Mouse (Mus musculus) kidney, embryonic 15.5 days (tissue): ENCODE measurements around the gene Btg3. TPM values are rescaled to one million over a fixed set of nuclear protein-coding genes. Genes with fewer than 3 reads are reported as not detected.
"Not testable (repeated sequence)": the region's sequence is repeated elsewhere in the genome, so short reads cannot be mapped to it uniquely, and the experiment has no call there.

Experiments used
- ATAC-seq: fragments of 200-750 bp; cut with Nextera tagmentation; replicated peaks from 2 replicates; pipeline ENCODE4 v1.8.0; 2017; ENCODE audit warnings: moderate TSS enrichment; ENCODE audit not compliant: low FRiP score
- H3K27ac ChIP-seq: fragments of 300-500 bp; sonication (generic); 2 replicates; pipeline ENCODE4 v1.5.1; 2015; ENCODE audit warnings: mild to moderate bottlenecking, inconsistent platforms
- H3K27me3 ChIP-seq: fragments of 300-500 bp; sonication (generic); 2 replicates; pipeline ENCODE4 v1.6.1; 2015; ENCODE audit warnings: inconsistent platforms
- H3K36me3 ChIP-seq: fragments of 300-500 bp; sonication (generic); 2 replicates; pipeline ENCODE4 v1.6.1; 2015; ENCODE audit warnings: inconsistent platforms
- H3K4me1 ChIP-seq: fragments of 300-500 bp; sonication (generic); 2 replicates; pipeline ENCODE4 v1.6.1; 2015; ENCODE audit warnings: inconsistent platforms
- H3K4me2 ChIP-seq: fragments of 300-500 bp; sonication (generic); 2 replicates; pipeline ENCODE4 v1.6.1; 2015; ENCODE audit warnings: moderate library complexity, mild to moderate bottlenecking, inconsistent platforms
- H3K4me3 ChIP-seq: fragments of 300-500 bp; sonication (generic); replicated peaks from 2 replicates; pipeline ENCODE4 v1.5.1; 2015; ENCODE audit warnings: mild to moderate bottlenecking, inconsistent platforms
- H3K9ac ChIP-seq: fragments of 300-500 bp; sonication (generic); 2 replicates; pipeline ENCODE4 v1.6.1; 2015; ENCODE audit warnings: mild to moderate bottlenecking, inconsistent platforms
- H3K9me3 ChIP-seq: fragments of 300-500 bp; sonication (generic); replicated peaks from 2 replicates; pipeline ENCODE4 v1.6.1; 2016; ENCODE audit warnings: inconsistent platforms
- WGBS: fragments of 180-500 bp; shearing (Covaris S2); methylation state at CpG from one replicate; pipeline ENCODE4 v1.1.7; 2015; ENCODE audit warnings: mixed read lengths; 5-methylcytosine and 5-hydroxymethylcytosine counted together
- polyA plus RNA-seq: library from polyadenylated mRNA; unstranded; fragments of >200 nt; fragmentation: Nextera tagmentation; extraction: Ambion mirVana; gene quantifications from 2 replicates; pipeline ENCODE4 v1.2.1, GENCODE M21; 2015

Gene Btg3
- polyA plus RNA-seq, 1 experiment from 2014 or later = 52.0 TPM

DNA sequence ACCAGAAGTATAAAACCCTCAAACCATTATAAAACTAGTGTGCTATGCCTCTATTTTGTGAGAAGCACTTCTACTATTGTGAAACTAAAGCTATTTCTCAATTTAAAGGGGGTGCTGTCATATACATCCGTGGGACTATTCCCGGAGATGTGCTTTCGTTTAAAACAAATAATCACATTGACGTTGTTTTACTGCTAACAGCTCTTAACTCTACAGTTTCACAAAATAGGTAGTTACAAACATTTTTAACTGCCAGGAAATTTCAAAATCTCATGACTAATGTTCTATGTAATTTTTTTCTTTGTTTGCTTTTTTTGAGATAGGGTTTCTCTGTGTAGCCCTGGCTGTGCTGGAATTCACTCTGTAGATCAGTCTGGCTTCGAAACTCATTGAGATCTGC is 1.5 kb upstream of the Btg3 start:
- no peaks in the 10 kb centered on the region for H3K9me3 ChIP-seq
- no peak overlapping the region for H3K4me3 ChIP-seq
- H3K36me3 ChIP-seq = no peaks in the 10 kb centered on the region
- H3K27ac ChIP-seq = no peak overlapping the region
- ATAC-seq = no peak
- no peak overlapping the region for H3K4me2 ChIP-seq
- H3K9ac ChIP-seq = no peak overlapping the region
- H3K27me3 ChIP-seq = no peaks in the 10 kb centered on the region
- WGBS = 83% methylated on average over 5 of the region's 5 CpGs
- H3K4me1 ChIP-seq = peaks cover 17% of the 10 kb centered on the region

DNA sequence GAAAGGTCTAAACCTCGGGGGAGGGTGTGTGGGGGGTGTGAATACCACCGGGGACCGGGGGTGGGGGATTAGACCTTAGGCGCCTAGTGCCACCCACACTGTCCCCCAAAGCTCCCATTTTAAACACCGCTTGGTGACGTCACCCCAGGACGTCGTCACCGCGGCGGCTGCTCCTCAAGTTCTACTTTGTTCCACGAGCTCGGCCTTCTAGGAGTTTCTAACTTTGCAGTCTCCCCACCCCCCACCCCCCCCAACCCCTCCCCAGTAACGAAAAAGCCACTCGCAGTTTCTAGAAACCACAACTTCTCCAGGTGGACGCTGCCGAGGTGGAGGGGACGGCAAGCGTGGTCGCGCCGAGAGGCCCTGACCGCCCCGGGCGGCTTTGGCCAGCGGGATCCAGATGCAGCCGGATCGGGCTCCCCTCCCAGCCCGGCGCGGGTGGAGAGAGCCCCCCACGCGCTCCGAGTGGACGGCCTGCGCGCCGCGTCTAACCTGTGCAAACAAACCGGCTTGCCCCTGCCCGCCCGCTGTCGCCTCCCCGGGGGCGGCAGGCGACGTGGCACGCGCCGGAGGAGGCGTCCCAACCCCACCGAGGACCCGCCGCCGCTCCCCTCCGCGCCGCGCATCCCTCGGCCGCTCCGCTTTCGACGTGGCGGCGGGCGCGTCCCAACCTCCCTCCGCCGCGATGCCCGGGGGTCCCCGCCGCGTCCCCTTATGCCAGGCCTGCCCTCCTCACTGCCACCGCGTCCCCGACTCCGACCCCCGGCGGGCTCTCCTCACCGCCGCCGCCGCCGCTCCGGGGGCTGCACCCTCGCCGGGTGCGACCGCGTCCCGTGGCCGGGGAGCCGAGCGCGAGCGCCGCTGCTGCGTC is 936 bp downstream of the Btg3 start:
- ATAC-seq = peak; percentile 76
- under 1% methylated on average over 94 of the region's 100 CpGs for WGBS
- Histone ChIP-seq H3K27ac (peak overlapping the region; percentile 85), H3K4me1 (peaks cover 17% of the 10 kb centered on the region), H3K4me2 (peak overlapping the region; percentile 87), H3K9me3 (no peaks in the 10 kb centered on the region), H3K9ac (peak overlapping the region; percentile 93), H3K4me3 (peak overlapping the region; percentile 94), H3K27me3 (no peaks in the 10 kb centered on the region), H3K36me3 (peaks cover 16% of the 10 kb centered on the region)

DNA sequence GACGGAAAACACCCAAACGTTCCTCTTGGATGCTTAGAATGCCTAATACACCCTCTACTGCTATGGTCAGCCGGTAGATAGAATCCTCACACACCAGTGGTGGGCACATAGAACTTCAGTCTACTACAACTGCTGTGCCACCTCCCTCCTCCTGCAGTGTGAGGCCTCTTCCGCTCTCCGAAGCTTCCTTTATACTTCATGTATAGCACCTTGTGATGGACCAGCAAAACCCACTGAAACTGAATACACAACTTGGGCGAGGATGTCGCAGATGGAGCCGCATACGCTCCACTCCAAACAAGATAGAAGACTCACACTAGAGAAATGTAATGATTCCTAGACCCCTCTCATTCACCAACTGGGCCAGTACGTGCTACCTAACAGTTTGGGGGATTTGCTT is 1.8 kb downstream of the Btg3 start:
- no peak overlapping the region for H3K9ac ChIP-seq
- peaks cover 21% of the 10 kb centered on the region for H3K36me3 ChIP-seq
- ATAC-seq = no peak
- H3K9me3 ChIP-seq = no peaks in the 10 kb centered on the region
- H3K4me1 ChIP-seq = peaks cover 17% of the 10 kb centered on the region
- peak overlapping the region; percentile 87 for H3K4me2 ChIP-seq
- peak overlapping the region; percentile 94 for H3K4me3 ChIP-seq
- 50% methylated on average over 10 of the region's 10 CpGs for WGBS
- no peak overlapping the region for H3K27ac ChIP-seq
- no peaks in the 10 kb centered on the region for H3K27me3 ChIP-seq

DNA sequence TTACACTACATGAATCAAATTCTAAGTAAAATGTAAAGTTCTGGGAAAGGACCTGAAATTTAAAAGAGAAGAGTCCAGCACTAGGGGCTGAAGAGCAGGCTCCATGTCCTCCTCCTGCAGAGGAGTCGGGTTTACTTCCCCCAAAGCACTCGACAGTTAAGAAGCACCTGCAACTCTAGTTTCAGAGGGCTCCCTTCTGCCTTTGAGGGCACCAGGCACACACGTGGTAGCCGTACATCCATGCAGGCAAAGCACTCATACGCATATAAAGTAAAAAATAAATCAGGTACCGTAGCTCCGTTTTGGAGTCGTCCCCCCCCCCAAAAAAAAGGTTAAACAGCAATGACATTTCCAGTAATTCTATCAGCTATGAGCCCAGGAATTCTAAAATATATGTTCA is 3.2 kb downstream of the Btg3 start:
- H3K4me2 ChIP-seq = no peak overlapping the region
- H3K4me1 ChIP-seq = peaks cover 17% of the 10 kb centered on the region
- ATAC-seq = no peak
- no peak overlapping the region for H3K27ac ChIP-seq
- no peak overlapping the region for H3K4me3 ChIP-seq
- H3K9me3 ChIP-seq = no peaks in the 10 kb centered on the region
- no peak overlapping the region for H3K9ac ChIP-seq
- H3K36me3 ChIP-seq = peaks cover 31% of the 10 kb centered on the region
- no peaks in the 10 kb centered on the region for H3K27me3 ChIP-seq
- WGBS = 67% methylated on average over 8 of the region's 8 CpGs

DNA sequence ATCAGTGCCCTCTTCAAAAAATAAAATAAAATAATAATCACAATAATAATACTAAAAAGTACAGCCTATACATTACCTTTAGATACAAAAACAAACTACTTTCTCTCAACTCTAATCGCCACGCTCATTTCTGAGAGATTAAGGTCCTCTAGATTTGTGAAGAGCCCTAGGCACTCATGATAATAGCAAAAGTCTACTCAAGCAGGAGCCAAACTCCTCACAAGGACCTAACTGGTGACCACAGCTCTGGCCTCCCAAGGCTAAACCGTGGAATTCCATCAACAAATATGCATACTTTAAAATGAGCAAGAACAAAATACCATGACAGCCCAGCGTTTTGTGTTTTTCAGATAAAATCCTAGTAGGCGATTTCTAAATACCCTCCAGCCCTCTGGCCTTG is 4.2 kb downstream of the Btg3 start:
- H3K4me1 ChIP-seq = peaks cover 17% of the 10 kb centered on the region
- no peak overlapping the region for H3K4me2 ChIP-seq
- no peak overlapping the region for H3K9ac ChIP-seq
- 84% methylated on average over 5 of the region's 5 CpGs for WGBS
- no peaks in the 10 kb centered on the region for H3K9me3 ChIP-seq
- no peaks in the 10 kb centered on the region for H3K27me3 ChIP-seq
- H3K27ac ChIP-seq = no peak overlapping the region
- peaks cover 38% of the 10 kb centered on the region for H3K36me3 ChIP-seq
- H3K4me3 ChIP-seq = no peak overlapping the region
- ATAC-seq = no peak

DNA sequence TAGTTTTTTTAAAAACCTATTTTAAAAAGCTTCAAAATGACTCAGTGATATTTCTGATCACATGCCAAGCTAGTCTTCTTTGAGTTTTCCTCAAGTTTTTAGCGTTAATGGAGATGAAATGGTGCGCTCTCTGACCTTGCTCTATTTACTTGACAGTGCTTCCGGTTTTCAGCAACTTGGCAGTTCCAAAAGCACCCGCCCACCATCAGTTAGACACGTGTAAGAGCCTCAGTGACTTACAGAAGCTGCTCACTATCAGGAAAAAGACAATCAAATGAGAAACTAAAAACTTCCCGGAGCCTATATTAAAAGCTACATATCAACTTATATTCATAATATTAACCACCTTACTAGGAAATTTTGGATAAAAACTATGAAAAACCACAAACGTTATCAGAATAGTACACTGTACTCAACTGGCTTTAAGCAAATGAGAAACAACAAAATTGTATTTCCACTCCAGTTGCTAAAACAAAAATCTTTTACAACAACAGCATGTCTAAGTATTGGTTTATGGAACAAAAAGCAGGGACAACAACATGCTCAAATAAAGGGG is 5.4 kb downstream of the Btg3 start:
- 67% methylated on average over 7 of the region's 7 CpGs for WGBS
- Histone ChIP-seq H3K27me3 (no peaks in the 10 kb centered on the region), H3K4me1 (peaks cover 11% of the 10 kb centered on the region), H3K9ac (no peak overlapping the region), H3K9me3 (no peaks in the 10 kb centered on the region), H3K4me3 (no peak overlapping the region), H3K36me3 (peaks cover 48% of the 10 kb centered on the region), H3K27ac (no peak overlapping the region), H3K4me2 (no peak overlapping the region)
- ATAC-seq = no peak

DNA sequence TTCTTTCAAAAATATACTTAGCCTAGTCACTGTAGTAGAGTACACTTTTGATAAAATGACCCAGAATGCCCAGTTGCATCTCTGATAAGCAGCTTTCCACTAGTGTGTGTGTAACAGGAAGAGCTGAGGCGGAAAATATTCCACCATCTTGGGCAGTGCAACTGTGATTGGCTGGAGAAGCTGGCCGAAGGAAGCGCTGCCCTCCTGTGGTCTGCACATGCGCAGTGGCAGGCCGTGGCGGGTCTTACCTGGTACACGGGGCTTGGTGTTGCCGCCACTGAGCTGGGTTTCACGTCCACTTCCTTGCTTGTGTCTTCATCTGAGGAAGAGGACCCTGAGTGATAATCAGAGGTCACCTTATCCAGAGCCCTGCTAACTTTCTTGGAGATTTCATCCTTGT is 12.4 kb downstream of the Btg3 start:
- not testable (repeated sequence) for H3K4me2 ChIP-seq, H3K27ac ChIP-seq, H3K27me3 ChIP-seq, H3K4me1 ChIP-seq, H3K4me3 ChIP-seq, ATAC-seq, H3K9ac ChIP-seq, H3K9me3 ChIP-seq
- peaks cover 69% of the 10 kb centered on the region for H3K36me3 ChIP-seq
- WGBS = 94% methylated on average over 9 of the region's 9 CpGs

DNA sequence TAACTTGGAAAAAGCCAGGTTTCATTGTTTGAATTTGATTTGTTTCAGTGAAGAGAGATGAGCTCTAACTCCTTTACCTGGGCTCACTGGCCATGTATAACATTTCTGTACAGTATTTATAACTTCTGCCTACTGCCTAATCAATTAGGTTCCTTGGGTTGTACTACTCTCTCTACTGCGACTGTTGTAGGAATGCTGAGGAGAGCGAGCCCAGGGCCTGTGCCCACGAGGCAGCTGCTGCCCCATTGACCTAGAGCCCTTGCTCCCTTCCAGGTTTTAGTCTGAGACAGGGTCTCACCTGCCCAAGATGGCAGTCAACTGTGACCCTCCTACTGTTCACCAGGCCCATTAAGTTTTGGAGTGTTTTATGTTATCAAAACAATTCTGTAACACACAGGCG is 15.5 kb downstream of the Btg3 start:
- peaks cover 64% of the 10 kb centered on the region for H3K36me3 ChIP-seq
- no peaks in the 10 kb centered on the region for H3K27me3 ChIP-seq
- 59% methylated on average over 4 of the region's 4 CpGs for WGBS
- no peak overlapping the region for H3K27ac ChIP-seq
- no peaks in the 10 kb centered on the region for H3K4me1 ChIP-seq
- no peak overlapping the region for H3K4me3 ChIP-seq
- H3K4me2 ChIP-seq = no peak overlapping the region
- no peak overlapping the region for H3K9ac ChIP-seq
- H3K9me3 ChIP-seq = no peaks in the 10 kb centered on the region
- ATAC-seq = no peak

DNA sequence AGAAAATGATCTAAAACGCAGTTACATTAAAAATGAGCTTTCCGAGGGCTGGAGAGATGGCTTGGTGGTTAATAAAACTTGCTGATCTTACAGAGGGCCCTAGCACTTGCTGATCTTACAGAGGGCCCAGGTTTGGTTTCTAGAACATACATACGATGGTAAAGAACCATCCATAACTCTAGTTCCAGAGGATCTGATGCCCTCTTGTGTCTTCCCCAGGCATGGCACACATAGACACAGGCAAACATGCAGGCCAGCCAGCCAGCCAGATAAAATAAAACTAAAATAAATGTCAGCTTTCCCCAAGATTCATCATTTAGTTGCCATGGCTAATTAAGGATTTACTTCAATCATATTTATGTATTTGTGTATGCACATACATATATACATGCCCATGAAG is 19.2 kb downstream of the Btg3 start:
- no peaks in the 10 kb centered on the region for H3K4me1 ChIP-seq
- no peak overlapping the region for H3K4me3 ChIP-seq
- no peaks in the 10 kb centered on the region for H3K9me3 ChIP-seq
- no peaks in the 10 kb centered on the region for H3K27me3 ChIP-seq
- ATAC-seq = no peak
- H3K4me2 ChIP-seq = no peak overlapping the region
- peaks cover 38% of the 10 kb centered on the region for H3K36me3 ChIP-seq
- no peak overlapping the region for H3K27ac ChIP-seq
- over 99% methylated on average over 3 of the region's 3 CpGs for whole genome bisulfite sequencing
- no peak overlapping the region for H3K9ac ChIP-seq

DNA sequence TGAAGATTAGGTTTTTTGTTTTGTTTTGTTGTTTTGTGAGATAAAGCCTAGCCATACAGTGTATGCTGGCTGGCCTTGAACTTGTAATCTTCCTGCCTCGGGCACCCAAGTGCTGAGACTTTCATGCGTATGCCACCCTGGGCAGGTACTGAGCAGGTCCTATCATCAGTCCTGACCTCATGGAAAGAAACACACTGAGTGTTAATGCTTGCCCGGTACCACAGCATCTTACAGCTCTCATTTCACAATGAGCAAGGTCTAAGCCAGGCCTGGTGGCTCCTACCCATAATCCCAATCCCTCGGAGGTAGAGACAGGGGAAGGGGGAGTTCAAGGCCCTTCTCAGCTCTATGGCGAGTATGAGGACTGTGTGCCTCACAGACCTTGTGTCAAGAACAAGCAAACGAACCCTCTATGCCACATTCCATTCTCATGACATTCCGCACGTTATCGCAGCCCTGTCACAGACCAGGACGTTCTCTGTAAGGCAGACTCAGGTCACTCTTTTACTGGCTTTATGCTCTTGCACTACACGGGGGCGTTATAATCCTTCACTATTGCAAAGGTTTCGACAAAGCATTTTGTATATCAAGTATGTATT is 29.6 kb downstream of the Btg3 start:
- Histone ChIP-seq H3K9me3 (no peaks in the 10 kb centered on the region), H3K4me1 (0 out of 2 replicates have a peak, but pooled peaks cover 4% of the 10 kb centered on the region), H3K4me2 (no peak overlapping the region), H3K27me3 (no peaks in the 10 kb centered on the region), H3K9ac (no peak overlapping the region), H3K27ac (0 out of 2 replicates have a peak overlapping the region, but pooled peaks have one; percentile 6), H3K36me3 (peaks cover 9% of the 10 kb centered on the region), H3K4me3 (no peak overlapping the region)
- WGBS = 82% methylated on average over 13 of the region's 13 CpGs
- ATAC-seq = peak; percentile 43; the same call in 1 of the 2 replicates

DNA sequence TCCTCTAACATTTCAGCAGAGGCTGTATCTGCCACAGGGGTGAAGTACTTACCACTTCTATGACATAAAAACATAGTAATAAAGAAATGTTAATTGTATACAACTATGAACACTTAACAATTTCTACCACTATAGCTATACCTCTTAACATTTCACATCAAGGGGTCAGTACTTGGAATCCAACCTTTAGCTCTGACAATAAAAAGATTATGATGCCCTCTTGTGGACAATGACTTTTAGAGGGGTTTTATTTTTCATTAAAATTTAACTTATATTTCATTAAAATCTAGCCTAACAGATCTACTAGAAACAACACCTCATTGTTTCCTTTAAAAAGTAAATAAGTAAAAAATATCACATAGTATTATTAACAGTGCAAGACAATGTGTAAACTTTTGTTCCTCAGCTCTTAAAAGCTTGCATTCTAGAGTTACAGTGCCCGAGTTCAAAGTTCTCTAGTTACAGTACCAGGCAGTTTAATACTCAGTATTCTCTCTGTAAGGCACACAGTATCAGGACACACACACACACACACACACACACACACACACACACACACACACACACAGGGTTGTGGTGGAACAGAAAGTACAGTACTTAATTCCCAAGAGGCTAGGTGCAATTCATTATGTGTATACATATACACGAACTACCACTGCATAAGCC is 30.2 kb downstream of the Btg3 start:
- Histone ChIP-seq H3K36me3 (peaks cover 9% of the 10 kb centered on the region), H3K27me3 (no peaks in the 10 kb centered on the region), H3K4me1 (0 out of 2 replicates have a peak, but pooled peaks cover 4% of the 10 kb centered on the region), H3K27ac (no peak overlapping the region), H3K4me2 (no peak overlapping the region), H3K9ac (no peak overlapping the region), H3K9me3 (no peaks in the 10 kb centered on the region), H3K4me3 (no peak overlapping the region)
- 61% methylated on average over 2 of the region's 2 CpGs for WGBS
- peak; percentile 22; the same call in 1 of the 2 replicates for ATAC-seq

DNA sequence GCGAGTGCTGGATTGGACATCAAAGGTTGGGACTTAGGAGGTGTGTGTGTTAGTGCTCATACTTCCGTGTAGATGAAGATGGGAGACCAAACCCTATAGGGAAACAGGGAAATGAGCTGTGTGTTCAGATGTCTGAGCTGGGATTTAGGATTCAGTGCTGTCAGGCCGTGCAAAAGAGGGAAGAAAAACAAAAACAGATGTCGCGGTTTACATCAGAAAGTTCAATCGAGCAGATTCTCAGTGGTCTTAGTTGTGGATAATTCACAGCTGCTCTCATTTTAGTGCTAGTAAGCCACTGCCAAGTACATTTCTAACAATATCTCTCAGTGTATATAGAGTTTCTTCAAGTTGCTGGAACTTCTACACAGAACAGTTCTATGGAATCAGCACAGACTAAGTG is 33.2 kb downstream of the Btg3 start:
- 54% methylated on average over 6 of the region's 6 CpGs for WGBS
- Histone ChIP-seq H3K27ac (no peak overlapping the region), H3K36me3 (0 out of 2 replicates have a peak, but pooled peaks cover 3% of the 10 kb centered on the region), H3K4me3 (no peak overlapping the region), H3K27me3 (no peaks in the 10 kb centered on the region), H3K9me3 (no peaks in the 10 kb centered on the region), H3K9ac (no peak overlapping the region), H3K4me1 (0 out of 2 replicates have a peak, but pooled peaks cover 4% of the 10 kb centered on the region), H3K4me2 (no peak overlapping the region)
- ATAC-seq = no peak
